Mouse (Mus musculus) neural tube, embryonic 11.5 days (tissue): Measurements from ENCODE around the gene Tpi1. TPM values are rescaled to one million over a fixed set of nuclear protein-coding genes. Genes with fewer than 3 reads are reported as not detected.
A peak's percentile ranks its signal among the peaks of the same experiment; 100 is the strongest.

Experiments used
- ATAC-seq: fragments of 200-750 bp; cut with Nextera tagmentation; 2 replicates; pipeline ENCODE4 v1.8.0; 2017; ENCODE audit warnings: moderate number of reproducible peaks, mild to moderate bottlenecking, moderate TSS enrichment, moderate library complexity; ENCODE audit not compliant: insufficient read depth, low FRiP score, low TSS enrichment
- DNase-seq: peaks from one replicate; pipeline ENCODE4 v3.0.0-alpha.2; 2015; ENCODE audit warnings: low spot score
- H3K27ac ChIP-seq: fragments of 300-500 bp; sonication (generic); 2 replicates; pipeline ENCODE4 v1.5.1; 2014; ENCODE audit warnings: low read depth, mild to moderate bottlenecking, low read length
- H3K27me3 ChIP-seq: fragments of 300-500 bp; sonication (generic); 2 replicates; pipeline ENCODE4 v1.6.1; 2014; ENCODE audit warnings: mild to moderate bottlenecking, low read length, mixed read lengths; ENCODE audit not compliant: control insufficient read depth, insufficient read depth
- H3K36me3 ChIP-seq: fragments of 300-500 bp; sonication (generic); 2 replicates; pipeline ENCODE4 v1.6.1; 2014; ENCODE audit warnings: mild to moderate bottlenecking, low read length, moderate library complexity, mixed read lengths; ENCODE audit not compliant: control insufficient read depth, insufficient read depth
- H3K4me1 ChIP-seq: fragments of 300-500 bp; sonication (generic); 2 replicates; pipeline ENCODE4 v1.6.1; 2014; ENCODE audit warnings: low read length, mixed read lengths; ENCODE audit not compliant: control insufficient read depth, insufficient read depth
- H3K4me2 ChIP-seq: fragments of 300-500 bp; sonication (generic); 2 replicates; pipeline ENCODE4 v1.6.1; 2014; ENCODE audit warnings: low read depth, mild to moderate bottlenecking, moderate library complexity
- H3K4me3 ChIP-seq: fragments of 300-500 bp; sonication (generic); 2 replicates; pipeline ENCODE4 v1.5.1; 2014; ENCODE audit warnings: low read depth, low read length
- H3K9ac ChIP-seq: fragments of 300-500 bp; sonication (generic); 2 replicates; pipeline ENCODE4 v1.6.1; 2014; ENCODE audit warnings: mild to moderate bottlenecking, low read length
- H3K9me3 ChIP-seq: fragments of 300-500 bp; sonication (generic); 2 replicates; pipeline ENCODE4 v1.6.1; 2016; ENCODE audit warnings: low read length; ENCODE audit not compliant: control insufficient read depth
- WGBS: fragments of 180-500 bp; shearing (Covaris S2); extraction: QIAGEN DNeasy Blood & Tissue Kit; methylation state at CpG from one replicate; pipeline ENCODE4 v1.1.7; 2014; 5-methylcytosine and 5-hydroxymethylcytosine counted together
- polyA plus RNA-seq: library from polyadenylated mRNA; unstranded; fragments of >200 nt; fragmentation: Nextera tagmentation; extraction: Ambion mirVana; gene quantifications from 2 replicates; pipeline ENCODE4 v1.2.1, GENCODE M21; 2014

The Tpi1 gene
- polyA plus RNA-seq, 1 experiment from 2014 or later: 622 TPM

DNA sequence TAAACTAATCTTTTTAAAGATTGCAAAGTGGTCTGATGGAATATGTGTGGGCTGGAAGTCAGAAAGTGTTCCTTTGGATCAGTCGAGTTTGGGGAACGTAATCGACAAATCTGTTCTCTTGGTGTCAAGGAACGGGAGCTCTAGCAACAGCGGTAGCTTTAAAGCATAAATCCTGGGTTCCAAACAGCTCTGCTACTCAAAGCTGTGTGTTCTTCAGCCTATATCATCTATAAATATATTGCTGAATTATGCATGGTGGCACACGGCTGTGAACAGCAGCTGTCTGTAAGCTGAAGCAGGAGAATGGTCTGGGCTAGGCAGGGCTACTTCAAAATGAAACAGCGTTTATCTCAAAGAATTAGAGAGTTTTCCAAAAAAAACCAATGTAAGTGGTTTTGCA lies 33.2 kb downstream of the Tpi1 start:
- 92% methylated on average over 7 of the region's 7 CpGs for WGBS
- Histone ChIP-seq H3K4me3 (no peak overlapping the region), H3K4me1 (0 out of 2 replicates have a peak, but pooled peaks cover 5% of the 10 kb centered on the region), H3K4me2 (no peak overlapping the region), H3K9me3 (no peaks in the 10 kb centered on the region), H3K27me3 (no peaks in the 10 kb centered on the region), H3K36me3 (no peaks in the 10 kb centered on the region), H3K9ac (no peak overlapping the region), H3K27ac (no peak overlapping the region)
- DNase-seq (no peak), ATAC-seq (no peak)

DNA sequence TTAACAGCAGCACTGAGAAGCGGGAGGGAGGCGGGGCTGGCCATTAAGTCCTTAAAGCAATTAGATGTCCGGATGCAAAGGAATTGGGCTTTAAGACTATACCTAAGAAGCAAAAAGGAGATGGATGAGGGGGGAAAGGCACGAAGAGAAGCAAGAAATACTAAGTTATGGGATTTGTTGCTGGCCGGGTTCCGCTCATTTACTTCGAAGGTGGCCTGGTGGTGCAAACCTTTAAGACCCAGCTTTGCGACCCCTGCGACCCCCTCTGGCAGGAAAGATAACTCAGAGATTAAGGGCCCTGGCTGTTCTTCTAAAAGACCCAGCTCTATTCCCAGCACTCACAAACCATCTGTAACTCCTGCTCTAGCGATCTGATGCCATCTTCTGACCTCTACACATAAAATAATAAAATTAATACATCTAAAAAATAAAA lies 34.1 kb downstream of the Tpi1 start:
- Histone ChIP-seq H3K4me1 (0 out of 2 replicates have a peak, but pooled peaks cover 5% of the 10 kb centered on the region), H3K4me3 (peak overlapping the region; percentile 32), H3K4me2 (peak overlapping the region; percentile 52), H3K9ac (no peak overlapping the region), H3K36me3 (no peaks in the 10 kb centered on the region), H3K27me3 (no peaks in the 10 kb centered on the region), H3K9me3 (no peaks in the 10 kb centered on the region), H3K27ac (no peak overlapping the region)
- DNase-seq: no peak
- 7% methylated on average over 10 of the region's 10 CpGs for WGBS
- no peak for ATAC-seq

DNA sequence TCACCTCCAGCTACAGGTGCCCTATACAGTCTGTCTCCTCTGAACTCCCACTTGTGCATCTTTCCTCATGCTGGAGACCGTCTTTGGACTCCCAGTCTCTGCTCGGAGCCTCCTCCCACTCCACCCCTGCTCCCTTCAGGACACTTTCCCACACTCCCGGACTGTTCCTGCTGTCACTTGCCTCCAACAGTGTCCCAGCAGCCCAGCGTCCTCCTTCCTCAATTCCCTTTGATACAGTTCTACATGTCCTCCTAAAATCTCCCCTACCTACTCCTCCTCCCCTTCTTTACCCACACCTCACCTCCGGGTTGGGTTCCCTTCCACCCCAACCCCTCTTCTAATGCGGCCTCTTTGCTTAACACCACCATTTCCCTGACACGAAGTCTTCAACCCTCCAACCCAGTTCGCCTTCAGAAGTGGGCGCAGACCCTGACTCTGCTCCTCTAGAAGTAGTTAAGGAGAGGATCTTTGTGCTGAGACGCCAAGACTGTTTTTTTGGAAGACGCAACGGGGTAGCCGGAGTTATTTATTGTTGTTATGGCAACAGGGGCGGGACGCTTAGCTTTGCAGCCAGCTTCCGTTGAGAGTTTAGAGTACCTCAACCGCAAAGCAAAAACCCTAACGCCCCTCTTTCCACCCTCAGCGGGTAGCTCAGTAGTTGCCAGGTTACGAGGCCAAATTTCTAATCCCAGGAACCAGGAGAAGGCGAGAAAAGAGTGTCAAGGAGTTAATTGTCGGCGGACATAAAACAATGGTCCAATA lies 34.7 kb downstream of the Tpi1 start, which contains the start of gene Lrrc23:
Gene Lrrc23, minus strand, starts transcription at position 506 of the 762 bp plus-strand sequence.
- DNase-seq (peak; percentile 68), ATAC-seq (no peak)
- Histone ChIP-seq H3K9me3 (no peaks in the 10 kb centered on the region), H3K4me2 (peak within 1 kb of the TSS; percentile 52), H3K4me3 (peak within 1 kb of the TSS; percentile 32), H3K27ac (no peak within 1 kb of the TSS), H3K4me1 (0 out of 2 replicates have a peak, but pooled peaks cover 5% of the 10 kb centered on the region), H3K9ac (peak within 1 kb of the TSS; percentile 37), H3K27me3 (no peaks in the 10 kb centered on the region), H3K36me3 (no peaks in the 10 kb centered on the region)
- 2% methylated on average over 23 of the region's 23 CpGs for WGBS

DNA sequence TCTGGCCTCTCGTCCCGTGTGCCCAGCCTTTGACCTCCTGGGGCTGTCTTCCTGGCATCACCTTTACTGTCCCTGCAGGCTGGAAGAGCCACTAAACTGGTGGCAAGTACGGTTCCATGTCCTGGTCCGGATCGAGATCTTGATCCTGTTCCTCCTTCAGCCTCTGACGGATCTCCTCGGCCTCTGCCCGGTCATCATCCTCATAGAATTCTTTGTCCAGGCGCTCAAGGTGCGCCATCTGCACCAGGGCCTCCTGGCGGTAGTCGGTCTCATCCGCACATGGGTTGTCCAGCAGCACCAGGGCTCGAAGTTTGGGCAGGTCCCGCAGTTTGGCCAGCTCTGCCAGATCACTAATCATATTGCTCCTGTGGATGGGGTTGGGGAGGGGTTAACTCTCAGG lies 43.6 kb downstream of the Tpi1 start:
- no peak overlapping the region for H3K9ac ChIP-seq
- H3K4me2 ChIP-seq: no peak overlapping the region
- DNase-seq (no peak), ATAC-seq (no peak)
- no peaks in the 10 kb centered on the region for H3K9me3 ChIP-seq
- peaks cover 10% of the 10 kb centered on the region for H3K27me3 ChIP-seq
- 89% methylated on average over 15 of the region's 15 CpGs for WGBS
- H3K36me3 ChIP-seq: no peaks in the 10 kb centered on the region
- peaks cover 14% of the 10 kb centered on the region; the same call in 1 of the 2 replicates for H3K4me1 ChIP-seq
- no peak overlapping the region for H3K4me3 ChIP-seq
- no peak overlapping the region for H3K27ac ChIP-seq

DNA sequence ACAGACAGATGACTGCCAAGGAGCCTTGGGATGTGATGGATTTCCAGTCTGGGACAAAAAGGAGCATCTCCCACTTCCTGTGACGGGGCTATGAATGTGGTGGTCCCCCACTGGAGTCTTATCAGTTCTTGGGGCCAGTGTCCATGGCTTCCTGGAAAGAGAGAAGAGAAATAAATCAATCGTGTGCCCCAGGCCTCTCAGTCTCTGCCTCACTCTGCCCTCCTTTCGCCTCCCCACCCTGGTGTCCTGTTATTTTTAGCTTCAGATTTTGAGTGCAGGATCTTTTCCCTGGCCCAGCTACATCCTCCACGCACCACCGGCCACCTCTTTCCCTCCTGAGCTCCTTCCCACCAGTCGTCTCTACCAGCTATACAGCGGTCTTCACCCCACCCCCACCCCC lies 44.1 kb downstream of the Tpi1 start:
- 59% methylated on average over 7 of the region's 7 CpGs for whole genome bisulfite sequencing
- Histone ChIP-seq H3K27me3 (peaks cover 10% of the 10 kb centered on the region), H3K27ac (no peak overlapping the region), H3K4me2 (peak overlapping the region; percentile 86), H3K4me1 (peaks cover 14% of the 10 kb centered on the region; the same call in 1 of the 2 replicates), H3K4me3 (peak overlapping the region; percentile 44; the same call in 1 of the 2 replicates), H3K36me3 (no peaks in the 10 kb centered on the region), H3K9ac (peak overlapping the region; percentile 64), H3K9me3 (no peaks in the 10 kb centered on the region)
- DNase-seq (no peak), ATAC-seq (no peak)

DNA sequence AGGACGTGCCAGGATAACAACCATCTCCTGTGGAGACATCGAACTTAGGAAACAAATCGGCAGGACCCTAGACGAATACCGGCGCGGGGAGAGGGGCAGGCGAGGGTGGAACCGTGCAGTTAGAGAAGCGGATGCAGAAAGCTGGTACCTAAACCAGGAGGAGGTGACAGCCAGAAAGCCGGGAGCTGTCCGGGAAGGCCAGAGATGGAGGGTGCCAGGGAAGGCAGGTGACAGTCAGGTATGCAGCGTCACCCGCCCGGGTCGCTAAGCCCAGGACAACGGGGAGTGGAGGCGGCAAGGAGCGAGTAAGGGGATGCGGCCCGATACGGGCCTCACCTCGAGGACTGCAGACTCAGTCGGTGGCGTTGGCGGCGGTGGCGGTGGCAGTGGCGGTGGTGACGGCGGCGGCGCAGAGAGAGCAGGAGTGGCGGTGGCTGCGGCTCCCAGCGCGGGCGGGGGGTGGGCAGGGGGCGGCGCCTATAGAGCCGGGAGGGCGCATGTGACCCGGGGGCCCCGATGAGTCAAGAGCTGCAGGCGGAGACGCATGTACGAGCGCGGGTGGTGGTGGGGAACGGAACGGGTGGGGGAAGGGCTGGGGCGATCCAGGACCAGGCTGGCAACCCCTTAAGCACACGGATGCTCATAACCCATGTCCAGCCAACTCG lies 44.9 kb downstream of the Tpi1 start, which contains the start of gene Eno2:
Gene Eno2, minus strand, starts transcription at position 573 of the 665 bp plus-strand sequence.
- peak within 1 kb of the TSS; percentile 64 for H3K9ac ChIP-seq
- ATAC-seq (peak; percentile 77), DNase-seq (peak; percentile 63)
- H3K9me3 ChIP-seq: no peaks in the 10 kb centered on the region
- peak within 1 kb of the TSS; percentile 44 for H3K4me3 ChIP-seq
- H3K27ac ChIP-seq: no peak within 1 kb of the TSS
- H3K4me2 ChIP-seq: peak within 1 kb of the TSS; percentile 86
- under 1% methylated on average over 45 of the region's 54 CpGs for WGBS
- H3K36me3 ChIP-seq: no peaks in the 10 kb centered on the region
- H3K27me3 ChIP-seq: peaks cover 10% of the 10 kb centered on the region
- H3K4me1 ChIP-seq: peaks cover 14% of the 10 kb centered on the region; the same call in 1 of the 2 replicates

DNA sequence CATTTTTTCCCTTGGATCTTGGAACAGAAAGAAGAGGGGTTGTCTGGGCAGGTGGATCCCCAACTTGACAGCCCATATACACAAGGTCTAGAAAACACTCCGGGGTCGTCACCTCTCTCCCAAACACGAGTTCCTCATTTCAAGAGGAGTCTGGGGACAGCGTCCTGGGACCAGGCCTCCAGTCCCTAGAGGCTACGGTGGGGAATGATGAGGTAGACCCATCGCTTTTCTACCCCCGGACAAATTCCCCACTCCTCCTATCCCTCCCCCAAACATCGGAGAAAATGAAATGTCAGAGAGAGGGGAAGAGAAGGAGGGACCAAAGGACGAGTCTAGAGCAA lies 45.4 kb downstream of the Tpi1 start:
- Histone ChIP-seq H3K9me3 (no peaks in the 10 kb centered on the region), H3K4me1 (peaks cover 14% of the 10 kb centered on the region; the same call in 1 of the 2 replicates), H3K4me3 (peak overlapping the region; percentile 44), H3K27ac (no peak overlapping the region), H3K4me2 (peak overlapping the region; percentile 86), H3K27me3 (peaks cover 10% of the 10 kb centered on the region), H3K36me3 (no peaks in the 10 kb centered on the region), H3K9ac (no peak overlapping the region)
- DNase-seq: no peak
- 8% methylated on average over 9 of the region's 9 CpGs for WGBS
- ATAC-seq: no peak

DNA sequence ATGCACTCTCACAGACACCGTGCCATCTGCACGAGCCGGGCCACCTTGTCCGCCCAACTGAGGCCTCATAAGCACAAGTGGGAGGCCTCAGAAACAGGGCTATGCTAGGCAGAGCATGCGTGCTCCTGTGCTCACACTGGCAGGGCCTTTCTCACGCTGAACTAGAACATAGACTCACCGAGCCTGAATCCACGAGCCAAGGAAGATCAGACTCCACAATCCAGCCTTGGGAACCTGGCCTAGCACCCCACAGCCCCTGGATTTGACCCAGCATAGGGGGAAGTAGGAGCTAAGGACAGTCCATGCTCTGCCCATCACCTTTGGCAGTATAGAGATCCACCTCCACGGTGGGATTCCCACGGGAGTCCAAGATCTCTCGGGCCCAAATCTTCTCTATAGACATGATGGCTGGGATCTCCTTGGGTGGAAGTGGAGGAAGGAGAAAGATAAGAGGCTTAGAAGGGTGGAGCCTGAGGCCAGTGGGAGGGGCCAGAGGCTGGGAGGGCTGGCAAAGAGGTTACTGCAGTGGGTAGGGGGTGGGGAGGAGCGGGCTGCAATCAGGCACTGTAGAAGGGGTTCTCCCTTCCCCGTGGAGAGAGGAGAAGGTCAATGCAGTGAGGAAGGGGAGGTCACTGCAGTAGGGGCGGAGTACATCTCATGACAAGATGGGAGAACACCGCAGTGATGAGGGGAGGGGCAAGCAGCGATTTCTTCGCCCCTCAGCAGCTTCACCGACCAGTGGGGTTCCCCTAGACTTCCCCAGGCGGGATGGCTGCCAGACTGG lies 46.0 kb downstream of the Tpi1 start:
- DNase-seq (no peak), ATAC-seq (peak; percentile 32; the same call in 1 of the 2 replicates)
- Histone ChIP-seq H3K4me1 (peaks cover 14% of the 10 kb centered on the region; the same call in 1 of the 2 replicates), H3K27ac (no peak overlapping the region), H3K36me3 (no peaks in the 10 kb centered on the region), H3K9ac (no peak overlapping the region), H3K27me3 (peaks cover 10% of the 10 kb centered on the region), H3K4me2 (peak overlapping the region; percentile 86), H3K9me3 (no peaks in the 10 kb centered on the region), H3K4me3 (peak overlapping the region; percentile 44; the same call in 1 of the 2 replicates)
- WGBS: 22% methylated on average over 18 of the region's 19 CpGs
